Mouse (Mus musculus): ENCODE results near the gene Cfap73. TPM values are rescaled to one million over a fixed set of nuclear protein-coding genes. Genes with fewer than 3 reads are reported as not detected.

The Cfap73 gene
- polyA plus RNA-seq, 1 experiment from 2014 or later = not detected

Other genes with a start within 250 kb of the Cfap73 start
- 0.08 TPM in 1 of 2 replicates, not detected in the other for gene Lhx5, start 202.5 kb downstream of the Cfap73 start, polyA plus RNA-seq (2015; fragmentation: Nextera tagmentation; extraction: Ambion mirVana)
- gene Sdsl, start 161.4 kb downstream of the Cfap73 start, polyA plus RNA-seq (2015; fragmentation: Nextera tagmentation; extraction: Ambion mirVana) = 14.0 and 18.0 TPM in 2 replicates
- gene Sds, start 157.7 kb downstream of the Cfap73 start, polyA plus RNA-seq (2015; fragmentation: Nextera tagmentation; extraction: Ambion mirVana) = not detected in 2 replicates
- gene Plbd2, start 130.6 kb downstream of the Cfap73 start, polyA plus RNA-seq (2015; fragmentation: Nextera tagmentation; extraction: Ambion mirVana) = 49.8 and 50.2 TPM in 2 replicates
- gene Slc8b1, start 123.1 kb downstream of the Cfap73 start, polyA plus RNA-seq (2015; fragmentation: Nextera tagmentation; extraction: Ambion mirVana) = 6.2 and 6.6 TPM in 2 replicates
- 25.3 and 26.8 TPM in 2 replicates for gene Tpcn1, start 45.6 kb downstream of the Cfap73 start, polyA plus RNA-seq (2015; fragmentation: Nextera tagmentation; extraction: Ambion mirVana)
- gene Iqcd, start 45.2 kb downstream of the Cfap73 start, polyA plus RNA-seq (2015; fragmentation: Nextera tagmentation; extraction: Ambion mirVana) = 0.28 and 0.40 TPM in 2 replicates
- gene Rita1, start 21.6 kb downstream of the Cfap73 start, polyA plus RNA-seq (2015; fragmentation: Nextera tagmentation; extraction: Ambion mirVana) = 10.6 and 11.4 TPM in 2 replicates
- gene Ddx54, start 21.5 kb downstream of the Cfap73 start, polyA plus RNA-seq (2015; fragmentation: Nextera tagmentation; extraction: Ambion mirVana) = 47.5 and 49.3 TPM in 2 replicates
- gene Rasal1, start 14.6 kb upstream of the Cfap73 start, polyA plus RNA-seq (2015; fragmentation: Nextera tagmentation; extraction: Ambion mirVana) = 0.49 and 1.0 TPM in 2 replicates
- gene Dtx1, start 77.7 kb upstream of the Cfap73 start, polyA plus RNA-seq (2015; fragmentation: Nextera tagmentation; extraction: Ambion mirVana) = 4.1 and 4.3 TPM in 2 replicates
- 0.54 and 0.60 TPM in 2 replicates for gene Oas2, start 115.6 kb upstream of the Cfap73 start, polyA plus RNA-seq (2015; fragmentation: Nextera tagmentation; extraction: Ambion mirVana)
- 0.20 TPM in 2 replicates for gene Oas3, start 143.4 kb upstream of the Cfap73 start, polyA plus RNA-seq (2015; fragmentation: Nextera tagmentation; extraction: Ambion mirVana)
- not detected in 2 replicates for gene Oas1e, start 161.3 kb upstream of the Cfap73 start, polyA plus RNA-seq (2015; fragmentation: Nextera tagmentation; extraction: Ambion mirVana)
- 0.67 and 0.71 TPM in 2 replicates for gene Oas1c, start 178.3 kb upstream of the Cfap73 start, polyA plus RNA-seq (2015; fragmentation: Nextera tagmentation; extraction: Ambion mirVana)
- not detected in 2 replicates for gene Oas1f, start 213.1 kb upstream of the Cfap73 start, polyA plus RNA-seq (2015; fragmentation: Nextera tagmentation; extraction: Ambion mirVana)
- gene Oas1h, start 227.2 kb upstream of the Cfap73 start, polyA plus RNA-seq (2015; fragmentation: Nextera tagmentation; extraction: Ambion mirVana) = not detected in 2 replicates